Comparison of ENCODE assay signal across 8 mouse cellular contexts in the genomic region with DNA sequence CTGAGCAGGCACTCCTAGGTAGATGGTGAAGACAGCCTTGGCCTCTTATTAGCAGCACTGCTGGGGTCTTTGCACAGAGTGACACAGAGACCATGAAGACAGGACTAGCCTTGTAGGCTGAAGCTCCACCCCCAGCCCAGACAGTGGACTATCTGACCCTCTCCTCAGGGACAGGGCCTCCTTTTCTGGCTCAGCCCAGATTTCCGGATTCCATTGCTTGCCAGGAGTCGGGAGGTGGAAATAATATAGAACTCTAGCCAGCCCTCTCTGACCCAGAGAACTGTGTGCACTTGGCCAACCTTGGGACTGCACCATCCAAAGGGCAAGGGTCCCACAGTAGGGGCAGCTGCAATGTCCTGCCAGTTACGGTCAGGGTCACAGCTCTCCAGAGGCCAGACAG. TPM values are rescaled to one million over a fixed set of nuclear protein-coding genes. Genes with fewer than 3 reads are reported as not detected.
DNase-seq lines count a peak whose midpoint lies in the region; ATAC-seq and TF ChIP-seq lines count a peak whose summit lies in the region.

No protein-coding gene starts in this region.

- H3K4me3 ChIP-seq in layer of hippocampus, adult 2 months, result no peak overlapping the region

- TF ChIP-seq CTCF in layer of hippocampus, adult 2 months (conservative IDR thresholded peaks at IDR 0.05), result no peak

- peak overlapping the region; percentile 61 for H3K27ac ChIP-seq in layer of hippocampus, adult 2 months

- ATAC-seq in megakaryocyte progenitor cell, adult 5-6 weeks (replicated peaks; ENCODE audit: poor library complexity), result no peak

- intact Hi-C loops in gastrocnemius, postnatal 14 days (cut with DNase I; ENCODE audit: low total_unique reads), result no loop called here
- intact Hi-C loops in left cerebral cortex, postnatal 14 days (cut with DNase I), result no loop called here

- no peak for DNase-seq in layer of hippocampus, adult 2 months (ENCODE audit: low spot score in 2 of 2)
- no peak for DNase-seq in layer of hippocampus, adult 9-10 months (ENCODE audit: low spot score)
- peak; percentile 58 for DNase-seq in gastrocnemius, postnatal 14 days
- peak; percentile 81 to 89 for DNase-seq in kidney, adult 8-10 months
- DNase-seq in lung, postnatal 36 days, result peak; percentile 81
- DNase-seq in frontal cortex, postnatal 25 days (ENCODE audit: low spot score in 2 of 2), result no peak
- no peak for DNase-seq in left cerebral cortex, postnatal 14 days (ENCODE audit: low spot score in 2 of 2)

RNA-seq across cellular contexts. Expression of a gene that starts 10.4 kb away (rescaled TPM):
- total RNA-seq in layer of hippocampus, adult 2 months (2021), result 100 to 1,000 TPM; 419 to 448 TPM
- total RNA-seq in gastrocnemius, postnatal 14 days (2021), result 100 to 1,000 TPM; 176 to 209 TPM
- 118 and 140 TPM in 2 replicates for total RNA-seq in megakaryocyte progenitor cell, adult 5-6 weeks (2015)
- 121 and 181 TPM in 2 replicates for total RNA-seq in megakaryocyte progenitor cell, adult 5-6 weeks (2017)
- total RNA-seq in left cerebral cortex, postnatal 14 days (2021), result 100 to 1,000 TPM; 367 to 400 TPM

RNA-seq across cellular contexts. Expression of a gene that starts 27.0 kb away (rescaled TPM):
- total RNA-seq in layer of hippocampus, adult 2 months (2021), result 10 to 100 TPM; 38.5 to 41.4 TPM
- total RNA-seq in gastrocnemius, postnatal 14 days (2021), result 10 to 100 TPM in 1 of 2 experiments, 1 to 10 TPM in 1; 9.8 to 12.2 TPM
- 18.7 and 23.5 TPM in 2 replicates for total RNA-seq in megakaryocyte progenitor cell, adult 5-6 weeks (2015)
- 26.8 and 33.7 TPM in 2 replicates for total RNA-seq in megakaryocyte progenitor cell, adult 5-6 weeks (2017)
- total RNA-seq in left cerebral cortex, postnatal 14 days (2021), result 10 to 100 TPM; 41.1 to 50.0 TPM

RNA-seq across cellular contexts. Expression of a gene that starts 37.2 kb away (rescaled TPM):
- total RNA-seq in layer of hippocampus, adult 2 months (2021), result under 1 TPM in 1 of 2 experiments, not detected in 1; 0.36 TPM
- total RNA-seq in gastrocnemius, postnatal 14 days (2021), result under 1 TPM; 0.22 to 0.47 TPM
- 127 and 144 TPM in 2 replicates for total RNA-seq in megakaryocyte progenitor cell, adult 5-6 weeks (2015)
- 98.1 and 105 TPM in 2 replicates for total RNA-seq in megakaryocyte progenitor cell, adult 5-6 weeks (2017)
- under 1 TPM in 1 of 2 experiments, not detected in 1; 0.30 TPM for total RNA-seq in left cerebral cortex, postnatal 14 days (2021)

RNA-seq across cellular contexts. Expression of a gene that starts 52.4 kb away (rescaled TPM):
- not detected for total RNA-seq in layer of hippocampus, adult 2 months (2021)
- under 1 TPM; 0.38 to 0.51 TPM for total RNA-seq in gastrocnemius, postnatal 14 days (2021)
- total RNA-seq in megakaryocyte progenitor cell, adult 5-6 weeks (2015), result not detected in 2 replicates
- total RNA-seq in megakaryocyte progenitor cell, adult 5-6 weeks (2017), result not detected in 2 replicates
- under 1 TPM in 1 of 2 experiments, not detected in 1; 0.19 TPM for total RNA-seq in left cerebral cortex, postnatal 14 days (2021)

Comparison
In these comparisons a context has a peak if more than half of its experiments do, and no peak if none do; other contexts are left out.
1. DNase-seq: peak in gastrocnemius, postnatal 14 days (single experiment), kidney, adult 8-10 months (2 of 2) and lung, postnatal 36 days (single experiment); none in layer of hippocampus, adult 2 months (0 of 2), layer of hippocampus, adult 9-10 months (single experiment), frontal cortex, postnatal 25 days (0 of 2) and left cerebral cortex, postnatal 14 days (0 of 2).
2. RNA of a gene that starts 37.2 kb away (total RNA-seq): 98.1 to 144 TPM in megakaryocyte progenitor cell, adult 5-6 weeks; 0.22 to 0.47 TPM in gastrocnemius, postnatal 14 days, 0.36 TPM in layer of hippocampus, adult 2 months and 0.30 TPM in left cerebral cortex, postnatal 14 days; every median in the first group is over 10 times any median in the second.